Mouse (Mus musculus): ENCODE results near the gene Arid3a.

- TF ChIP-seq EP300 (IDR thresholded peaks at IDR 0.05; ENCODE audit: low read depth), result no peak
- TF ChIP-seq CTCF (IDR thresholded peaks at IDR 0.05; ENCODE audit: low read depth), result no peak
Measured at GRCm38 (mm10) chr10:79929967-79930825, 3.4 kb downstream of the Arid3a start.
